Mouse (Mus musculus): ENCODE data around the gene Zbtb21. TPM values are rescaled to one million over a fixed set of nuclear protein-coding genes. Genes with fewer than 3 reads are reported as not detected.

The Zbtb21 gene
- polyA plus RNA-seq, 1 experiment from 2014 or later = 10.0 TPM

DNA sequence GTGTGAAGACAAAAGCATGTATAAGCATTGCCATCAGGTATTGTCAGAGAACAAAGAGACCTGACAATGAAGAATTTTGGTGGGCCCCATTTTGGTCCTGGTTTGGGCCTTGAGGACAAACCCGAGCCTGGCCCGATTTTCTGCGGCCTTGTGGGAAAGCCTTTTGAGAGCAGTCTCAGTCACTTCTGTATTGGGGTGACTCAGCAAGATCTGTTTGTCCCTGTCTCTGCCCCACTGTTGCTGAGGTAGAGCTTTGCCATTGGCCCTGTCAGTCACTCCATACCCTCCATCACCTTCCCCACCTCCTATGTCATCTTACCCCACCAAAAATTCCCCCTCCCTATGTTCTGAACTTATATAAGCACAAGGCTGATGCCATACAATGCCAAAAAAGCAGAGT is 15.3 kb upstream of the Zbtb21 start:
- ATAC-seq (replicated peaks; ENCODE audit: low FRiP score) (no peak), DNase-seq (ENCODE audit: low spot score) (no peak)
- Histone ChIP-seq H3K27me3 (replicated peaks; ENCODE audit: control insufficient read depth, insufficient read depth, low read length) (no peaks in the 10 kb centered on the region), H3K27ac (ENCODE audit: low read depth, low read length) (no peak overlapping the region), H3K9ac (ENCODE audit: low read depth, low read length) (no peak overlapping the region), H3K4me1 (replicated peaks; ENCODE audit: control insufficient read depth, insufficient read depth, low read length) (peaks cover 2% of the 10 kb centered on the region; the same call in 1 of the 2 replicates), H3K4me3 (ENCODE audit: low read depth, low read length) (no peak overlapping the region), H3K36me3 (ENCODE audit: control insufficient read depth, insufficient read depth, low read length) (no peaks in the 10 kb centered on the region), H3K4me2 (no peak overlapping the region), H3K9me3 (ENCODE audit: control insufficient read depth, low read length) (no peaks in the 10 kb centered on the region)
- WGBS = 88% methylated on average over 3 of the region's 3 CpGs

DNA sequence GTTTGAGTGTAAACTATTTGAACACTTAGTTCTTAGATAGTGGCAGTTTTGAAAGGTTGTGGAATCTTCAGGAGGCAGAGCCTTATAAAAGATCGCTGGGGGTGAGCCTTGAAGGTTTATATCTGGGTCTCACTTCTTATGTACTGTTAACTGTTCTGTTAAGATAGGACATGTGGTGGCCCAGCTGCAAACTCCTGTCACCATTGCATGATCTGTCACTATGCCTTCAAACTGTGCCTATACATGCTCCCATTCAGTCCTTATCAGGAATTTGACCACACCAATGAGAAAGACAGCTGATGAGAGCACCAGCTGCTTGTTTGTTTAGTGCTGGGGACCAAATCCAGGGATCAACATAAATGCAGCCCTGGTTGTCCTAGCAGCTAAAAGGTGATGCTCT is 14.9 kb upstream of the Zbtb21 start:
- DNase-seq (ENCODE audit: low spot score) = no peak
- peak; percentile 78 for ATAC-seq (replicated peaks; ENCODE audit: low FRiP score)
- H3K27ac ChIP-seq (ENCODE audit: low read depth, low read length) = no peak overlapping the region
- H3K9ac ChIP-seq (ENCODE audit: low read depth, low read length) = no peak overlapping the region
- H3K4me2 ChIP-seq = no peak overlapping the region
- H3K9me3 ChIP-seq (ENCODE audit: control insufficient read depth, low read length) = no peaks in the 10 kb centered on the region
- no peak overlapping the region for H3K4me3 ChIP-seq (ENCODE audit: low read depth, low read length)
- H3K27me3 ChIP-seq (replicated peaks; ENCODE audit: control insufficient read depth, insufficient read depth, low read length) = no peaks in the 10 kb centered on the region
- no peaks in the 10 kb centered on the region for H3K36me3 ChIP-seq (ENCODE audit: control insufficient read depth, insufficient read depth, low read length)
- peaks cover 2% of the 10 kb centered on the region; the same call in 1 of the 2 replicates for H3K4me1 ChIP-seq (replicated peaks; ENCODE audit: control insufficient read depth, insufficient read depth, low read length)
- WGBS = 43% methylated on average over 1 of the region's 1 CpGs

DNA sequence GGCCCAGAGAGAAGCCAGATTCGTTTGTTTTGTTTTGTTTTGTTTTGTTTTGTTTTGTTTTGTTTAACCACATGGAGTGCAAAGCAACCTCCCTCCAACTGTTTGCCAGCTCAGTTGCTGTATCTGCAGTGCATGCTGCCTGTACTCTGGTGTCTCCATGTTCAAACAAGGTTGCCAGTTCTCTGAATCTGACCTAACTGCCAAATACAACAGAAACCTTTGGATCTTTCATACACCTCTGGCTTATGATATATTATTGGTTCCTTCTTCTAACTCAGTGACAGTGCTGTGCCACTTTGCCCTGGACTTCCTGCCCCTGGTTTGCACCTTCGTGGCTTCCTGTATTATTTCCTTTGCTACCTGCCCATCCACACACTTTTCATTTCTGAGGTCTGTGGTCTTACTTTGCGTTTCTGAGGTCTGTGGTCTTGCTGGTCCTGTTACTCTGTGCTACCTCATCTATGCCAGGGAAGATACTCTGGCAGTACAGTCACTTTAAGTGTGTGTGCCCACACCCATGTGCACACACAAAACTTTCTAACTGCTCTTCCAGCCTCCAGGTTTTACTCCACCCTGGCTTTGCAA is 1.6 kb upstream of the Zbtb21 start:
- no peak for DNase-seq (ENCODE audit: low spot score)
- Histone ChIP-seq H3K36me3 (ENCODE audit: control insufficient read depth, insufficient read depth, low read length) (no peaks in the 10 kb centered on the region), H3K27me3 (replicated peaks; ENCODE audit: control insufficient read depth, insufficient read depth, low read length) (no peaks in the 10 kb centered on the region), H3K4me2 (no peak overlapping the region), H3K4me3 (ENCODE audit: low read depth, low read length) (no peak overlapping the region), H3K27ac (ENCODE audit: low read depth, low read length) (no peak overlapping the region), H3K9me3 (ENCODE audit: control insufficient read depth, low read length) (no peaks in the 10 kb centered on the region), H3K4me1 (replicated peaks; ENCODE audit: control insufficient read depth, insufficient read depth, low read length) (peaks cover 12% of the 10 kb centered on the region), H3K9ac (ENCODE audit: low read depth, low read length) (no peak overlapping the region)
- 68% methylated on average over 3 of the region's 3 CpGs for WGBS
- no peak for ATAC-seq (replicated peaks; ENCODE audit: low FRiP score)

DNA sequence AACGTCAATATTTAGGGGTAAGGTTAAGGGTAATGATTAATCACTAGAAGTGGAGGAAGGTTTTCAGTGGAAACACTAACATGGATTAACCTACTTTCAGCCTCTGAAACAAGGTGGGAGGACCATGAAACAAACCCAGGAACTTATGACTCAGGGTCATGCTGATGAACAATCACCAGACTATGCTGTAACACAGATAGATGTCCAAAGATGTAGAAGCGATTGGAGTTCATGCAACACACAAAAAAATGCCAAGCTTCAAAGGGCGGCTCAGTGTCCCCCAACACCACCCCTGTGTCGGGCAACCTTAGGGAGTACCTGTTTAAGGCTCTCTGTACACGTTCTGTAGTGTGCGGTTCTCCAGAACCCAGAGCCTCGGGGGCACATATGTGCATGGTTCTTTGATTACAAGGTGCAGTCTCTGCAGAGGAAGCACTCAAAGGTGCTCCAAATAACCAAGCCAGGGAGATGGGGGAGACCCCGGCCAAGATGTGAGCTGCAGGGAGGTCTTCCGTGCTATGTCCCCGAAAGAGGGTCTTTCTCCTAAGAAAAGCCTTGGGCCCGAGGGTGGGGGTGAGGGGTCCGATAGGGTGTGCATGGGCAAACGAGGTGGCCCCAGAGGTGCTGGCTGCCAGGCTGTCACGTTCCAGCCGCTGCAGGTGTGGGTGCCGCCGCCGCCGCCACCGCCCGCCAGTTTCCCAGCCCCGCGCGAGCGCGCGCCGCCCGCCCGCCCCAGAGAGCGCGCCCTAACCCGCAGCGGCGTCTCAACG is 856 bp downstream of the Zbtb21 start:
- ATAC-seq (replicated peaks; ENCODE audit: low FRiP score) = peak; percentile 13; the same call in 1 of the 2 replicates
- 7% methylated on average over 34 of the region's 36 CpGs for WGBS

DNA sequence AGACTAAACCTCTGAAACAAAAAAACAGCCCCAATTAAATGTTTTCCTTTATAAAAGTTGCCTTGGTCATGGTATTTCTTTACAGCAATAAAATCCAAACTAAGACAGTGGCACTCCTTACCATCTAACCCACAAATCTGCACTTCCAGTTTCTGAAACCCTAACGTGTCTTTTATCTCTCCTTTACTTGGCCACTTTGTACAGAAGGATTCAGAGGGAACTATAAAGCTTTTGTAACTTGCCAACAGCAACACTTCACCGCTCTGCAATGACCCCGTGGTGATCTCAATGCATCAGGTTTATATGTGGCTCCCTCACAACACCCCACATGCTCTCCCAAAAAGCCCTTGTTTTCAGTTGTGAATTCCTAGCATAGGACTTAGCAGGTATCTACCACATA is 2.1 kb downstream of the Zbtb21 start:
- peaks cover 23% of the 10 kb centered on the region for H3K4me1 ChIP-seq (replicated peaks; ENCODE audit: control insufficient read depth, insufficient read depth, low read length)
- no peak overlapping the region for H3K27ac ChIP-seq (ENCODE audit: low read depth, low read length)
- no peak for DNase-seq (ENCODE audit: low spot score)
- no peak overlapping the region for H3K9ac ChIP-seq (ENCODE audit: low read depth, low read length)
- H3K9me3 ChIP-seq (ENCODE audit: control insufficient read depth, low read length) = no peaks in the 10 kb centered on the region
- no peaks in the 10 kb centered on the region for H3K36me3 ChIP-seq (ENCODE audit: control insufficient read depth, insufficient read depth, low read length)
- no peak for ATAC-seq (replicated peaks; ENCODE audit: low FRiP score)
- H3K4me3 ChIP-seq (ENCODE audit: low read depth, low read length) = no peak overlapping the region
- no peaks in the 10 kb centered on the region for H3K27me3 ChIP-seq (replicated peaks; ENCODE audit: control insufficient read depth, insufficient read depth, low read length)
- WGBS = 82% methylated on average over 3 of the region's 3 CpGs
- H3K4me2 ChIP-seq = peak overlapping the region; percentile 94

More for the DNA sequence above, 856 bp downstream of the Zbtb21 start:
- Histone ChIP-seq H3K36me3 (ENCODE audit: control insufficient read depth, insufficient read depth, low read length) (no peaks in the 10 kb centered on the region), H3K9me3 (ENCODE audit: control insufficient read depth, low read length) (no peaks in the 10 kb centered on the region), H3K4me2 (peak overlapping the region; percentile 94), H3K27ac (ENCODE audit: low read depth, low read length) (peak overlapping the region; percentile 89), H3K4me1 (replicated peaks; ENCODE audit: control insufficient read depth, insufficient read depth, low read length) (peaks cover 23% of the 10 kb centered on the region), H3K27me3 (replicated peaks; ENCODE audit: control insufficient read depth, insufficient read depth, low read length) (no peaks in the 10 kb centered on the region), H3K4me3 (ENCODE audit: low read depth, low read length) (peak overlapping the region; percentile 85), H3K9ac (ENCODE audit: low read depth, low read length) (peak overlapping the region; percentile 93)
- DNase-seq (ENCODE audit: low spot score) = no peak

DNA sequence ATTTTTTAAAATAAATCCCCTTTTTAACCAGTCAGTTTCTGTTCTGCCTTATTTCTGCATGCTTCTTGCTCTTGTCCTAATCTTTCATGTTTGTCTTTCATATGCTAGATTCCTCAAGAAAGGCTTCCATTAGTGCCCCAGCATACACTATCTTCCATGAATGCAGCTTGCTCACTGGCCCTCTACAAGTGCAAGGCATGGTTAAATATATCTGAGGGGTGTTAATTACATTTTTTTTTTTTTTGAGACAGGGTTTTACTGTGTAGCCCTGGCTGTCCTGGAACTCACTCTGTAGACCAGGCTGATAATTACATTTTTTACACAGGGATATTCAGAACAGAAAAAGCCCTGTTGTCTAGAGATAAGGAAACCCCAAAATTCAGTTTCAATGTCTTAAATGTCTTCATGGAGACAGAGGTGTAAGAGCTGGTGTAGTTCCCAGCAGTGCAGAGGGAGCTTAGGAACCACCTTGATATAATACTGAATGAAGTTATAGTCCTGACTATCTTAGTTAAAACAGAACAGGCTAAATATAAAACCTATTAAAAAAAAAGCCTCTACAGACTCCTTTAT is 3.9 kb downstream of the Zbtb21 start:
- no peak overlapping the region for H3K4me2 ChIP-seq
- no peaks in the 10 kb centered on the region for H3K36me3 ChIP-seq (ENCODE audit: control insufficient read depth, insufficient read depth, low read length)
- no peaks in the 10 kb centered on the region for H3K27me3 ChIP-seq (replicated peaks; ENCODE audit: control insufficient read depth, insufficient read depth, low read length)
- no peak overlapping the region for H3K4me3 ChIP-seq (ENCODE audit: low read depth, low read length)
- ATAC-seq (replicated peaks; ENCODE audit: low FRiP score) (peak; percentile 5; the same call in 1 of the 2 replicates), DNase-seq (ENCODE audit: low spot score) (no peak)
- H3K9me3 ChIP-seq (ENCODE audit: control insufficient read depth, low read length) = no peaks in the 10 kb centered on the region
- peak overlapping the region; percentile 44; the same call in 1 of the 2 replicates for H3K27ac ChIP-seq (ENCODE audit: low read depth, low read length)
- H3K4me1 ChIP-seq (replicated peaks; ENCODE audit: control insufficient read depth, insufficient read depth, low read length) = peaks cover 22% of the 10 kb centered on the region
- H3K9ac ChIP-seq (ENCODE audit: low read depth, low read length) = no peak overlapping the region

DNA sequence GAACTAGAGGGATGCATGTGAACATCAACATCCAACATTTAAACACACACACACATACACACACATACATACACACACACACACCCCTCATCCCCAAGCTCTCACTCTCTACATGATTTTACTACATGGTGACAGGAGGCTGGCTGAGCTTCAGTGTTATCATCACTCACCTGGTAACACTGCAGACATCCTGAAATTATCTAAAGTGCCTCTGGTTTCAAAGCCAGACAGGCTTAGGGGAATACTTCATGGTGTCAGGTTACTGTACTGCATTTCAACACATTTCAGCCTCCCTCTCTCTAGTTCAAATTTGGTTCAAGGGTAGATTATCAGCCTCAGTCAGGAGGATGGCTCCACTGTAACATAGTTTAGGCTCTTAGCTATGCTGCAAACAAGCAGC is 4.8 kb downstream of the Zbtb21 start:
- 0 out of 2 replicates have a peak overlapping the region, but pooled peaks have one; percentile 20 for H3K9ac ChIP-seq (ENCODE audit: low read depth, low read length)
- DNase-seq (ENCODE audit: low spot score) (no peak), ATAC-seq (replicated peaks; ENCODE audit: low FRiP score) (no peak)
- H3K4me2 ChIP-seq = no peak overlapping the region
- peak overlapping the region; percentile 44; the same call in 1 of the 2 replicates for H3K27ac ChIP-seq (ENCODE audit: low read depth, low read length)
- no peaks in the 10 kb centered on the region for H3K36me3 ChIP-seq (ENCODE audit: control insufficient read depth, insufficient read depth, low read length)
- no peak overlapping the region for H3K4me3 ChIP-seq (ENCODE audit: low read depth, low read length)
- H3K9me3 ChIP-seq (ENCODE audit: control insufficient read depth, low read length) = no peaks in the 10 kb centered on the region
- H3K4me1 ChIP-seq (replicated peaks; ENCODE audit: control insufficient read depth, insufficient read depth, low read length) = peaks cover 26% of the 10 kb centered on the region
- no peaks in the 10 kb centered on the region for H3K27me3 ChIP-seq (replicated peaks; ENCODE audit: control insufficient read depth, insufficient read depth, low read length)

DNA sequence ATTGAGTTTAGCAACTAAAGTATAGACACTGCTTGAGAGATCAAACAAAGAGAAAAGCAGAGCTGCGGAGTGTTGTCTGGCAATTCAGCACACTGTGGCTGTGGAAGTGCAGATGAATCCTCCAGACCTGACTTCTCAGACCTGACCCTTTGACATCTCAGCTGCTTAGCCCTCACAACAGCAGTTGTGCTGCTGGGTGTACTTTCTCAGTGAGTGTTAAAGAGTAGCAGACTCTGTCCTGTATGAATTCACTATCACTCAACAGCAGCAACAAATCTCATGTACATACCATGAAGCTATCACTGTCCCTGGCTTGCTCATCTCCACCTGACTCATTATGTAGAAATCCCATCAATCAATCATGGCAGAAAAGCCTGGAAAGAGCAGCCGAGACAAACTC is 6.4 kb downstream of the Zbtb21 start:
- Histone ChIP-seq H3K36me3 (ENCODE audit: control insufficient read depth, insufficient read depth, low read length) (peaks cover 12% of the 10 kb centered on the region), H3K4me1 (replicated peaks; ENCODE audit: control insufficient read depth, insufficient read depth, low read length) (peaks cover 30% of the 10 kb centered on the region), H3K9me3 (ENCODE audit: control insufficient read depth, low read length) (no peaks in the 10 kb centered on the region), H3K4me2 (no peak overlapping the region), H3K4me3 (ENCODE audit: low read depth, low read length) (no peak overlapping the region), H3K27me3 (replicated peaks; ENCODE audit: control insufficient read depth, insufficient read depth, low read length) (no peaks in the 10 kb centered on the region), H3K27ac (ENCODE audit: low read depth, low read length) (no peak overlapping the region), H3K9ac (ENCODE audit: low read depth, low read length) (no peak overlapping the region)
- 75% methylated on average over 2 of the region's 2 CpGs for WGBS
- no peak for ATAC-seq (replicated peaks; ENCODE audit: low FRiP score)
- DNase-seq (ENCODE audit: low spot score) = no peak

Measured in liver, embryonic 11.5 days (tissue).